Mouse (Mus musculus): Measurements from ENCODE around the gene Fam110a. TPM values are rescaled to one million over a fixed set of nuclear protein-coding genes. Genes with fewer than 3 reads are reported as not detected.
A peak's percentile ranks its signal among the peaks of the same experiment; 100 is the strongest.

Fam110a gene
- polyA plus RNA-seq, 1 experiment, result 29.5 TPM

GRCm38 (mm10) chr2:151973595-151974562, 6.1 kb downstream of the Fam110a start:
- Histone ChIP-seq H3K4me3 (replicated peaks) (peak overlapping the region; percentile 91), H3K27me3 (replicated peaks) (peaks cover 9% of the 10 kb centered on the region), H3K36me3 (replicated peaks; ENCODE audit: low read length) (peaks cover 60% of the 10 kb centered on the region)

GRCm38 (mm10) chr2:151972880-151973594, 7.0 kb downstream of the Fam110a start:
- H3K27me3 ChIP-seq (replicated peaks), result peaks cover 9% of the 10 kb centered on the region
- peak overlapping the region; percentile 91 for H3K4me3 ChIP-seq (replicated peaks)
- peaks cover 63% of the 10 kb centered on the region for H3K36me3 ChIP-seq (replicated peaks; ENCODE audit: low read length)

More at GRCm38 (mm10) chr2:151973595-151974562, 6.1 kb downstream of the Fam110a start:
- Histone ChIP-seq H3K9me3 (no peaks in the 10 kb centered on the region), H3K4me1 (peaks cover 99% of the 10 kb centered on the region)
- TF ChIP-seq GATA1 (IDR thresholded peaks at IDR 0.05; ENCODE audit: borderline replicate concordance, low read length) (no peak), FLI1 (IDR thresholded peaks at IDR 0.05; ENCODE audit: low read length) (no peak)

GRCm38 (mm10) chr2:151971748-151972147, 8.3 kb downstream of the Fam110a start:
- Histone ChIP-seq H3K4me3 (replicated peaks) (no peak overlapping the region), H3K27me3 (replicated peaks) (peaks cover 9% of the 10 kb centered on the region), H3K36me3 (replicated peaks; ENCODE audit: low read length) (peaks cover 56% of the 10 kb centered on the region), H3K4me1 (peaks cover 91% of the 10 kb centered on the region), H3K9me3 (no peaks in the 10 kb centered on the region)
- TF ChIP-seq FLI1 (IDR thresholded peaks at IDR 0.05; ENCODE audit: low read length) (no peak), GATA1 (IDR thresholded peaks at IDR 0.05; ENCODE audit: borderline replicate concordance, low read length) (no peak)

More at GRCm38 (mm10) chr2:151972880-151973594, 7.0 kb downstream of the Fam110a start:
- H3K4me1 ChIP-seq, result peaks cover 99% of the 10 kb centered on the region
- no peaks in the 10 kb centered on the region for H3K9me3 ChIP-seq
- no peak for TF ChIP-seq FLI1 (IDR thresholded peaks at IDR 0.05; ENCODE audit: low read length)
- TF ChIP-seq GATA1 (IDR thresholded peaks at IDR 0.05; ENCODE audit: borderline replicate concordance, low read length), result no peak

- H3K36me3 ChIP-seq (replicated peaks; ENCODE audit: low read length), result peaks cover 48% of the 10 kb centered on the region
- H3K4me1 ChIP-seq, result peaks cover 79% of the 10 kb centered on the region
- H3K4me3 ChIP-seq (replicated peaks), result peak overlapping the region; percentile 3
These were observed 9.5 kb downstream of the Fam110a start for GRCm38 (mm10) chr2:151970191-151971172.

GRCm38 (mm10) chr2:151969396-151969795, 10.6 kb downstream of the Fam110a start:
- TF ChIP-seq FLI1 (IDR thresholded peaks at IDR 0.05; ENCODE audit: low read length) (no peak), GATA1 (IDR thresholded peaks at IDR 0.05; ENCODE audit: borderline replicate concordance, low read length) (no peak)
- Histone ChIP-seq H3K27me3 (replicated peaks) (peaks cover 9% of the 10 kb centered on the region), H3K36me3 (replicated peaks; ENCODE audit: low read length) (peaks cover 48% of the 10 kb centered on the region), H3K4me3 (replicated peaks) (no peak overlapping the region), H3K4me1 (peaks cover 68% of the 10 kb centered on the region), H3K9me3 (no peaks in the 10 kb centered on the region)

More at GRCm38 (mm10) chr2:151970191-151971172, 9.5 kb downstream of the Fam110a start:
- peaks cover 9% of the 10 kb centered on the region for H3K27me3 ChIP-seq (replicated peaks)
- TF ChIP-seq GATA1 (IDR thresholded peaks at IDR 0.05; ENCODE audit: borderline replicate concordance, low read length) (no peak), FLI1 (IDR thresholded peaks at IDR 0.05; ENCODE audit: low read length) (no peak)
- no peaks in the 10 kb centered on the region for H3K9me3 ChIP-seq

- Histone ChIP-seq H3K4me3 (replicated peaks) (no peak overlapping the region), H3K36me3 (replicated peaks; ENCODE audit: low read length) (peaks cover 48% of the 10 kb centered on the region), H3K4me1 (peaks cover 66% of the 10 kb centered on the region), H3K9me3 (no peaks in the 10 kb centered on the region), H3K27me3 (replicated peaks) (peaks cover 9% of the 10 kb centered on the region)
- TF ChIP-seq FLI1 (IDR thresholded peaks at IDR 0.05; ENCODE audit: low read length), result no peak
- no peak for TF ChIP-seq GATA1 (IDR thresholded peaks at IDR 0.05; ENCODE audit: borderline replicate concordance, low read length)
These were observed 11.0 kb downstream of the Fam110a start for GRCm38 (mm10) chr2:151968986-151969385.

- TF ChIP-seq FLI1 (IDR thresholded peaks at IDR 0.05; ENCODE audit: low read length) (no peak), GATA1 (IDR thresholded peaks at IDR 0.05; ENCODE audit: borderline replicate concordance, low read length) (no peak)
- H3K4me3 ChIP-seq (replicated peaks), result no peak overlapping the region
- H3K27me3 ChIP-seq (replicated peaks), result peaks cover 6% of the 10 kb centered on the region
- H3K4me1 ChIP-seq, result peaks cover 63% of the 10 kb centered on the region
- H3K9me3 ChIP-seq, result no peaks in the 10 kb centered on the region
- H3K36me3 ChIP-seq (replicated peaks; ENCODE audit: low read length), result peaks cover 48% of the 10 kb centered on the region
These were observed 11.6 kb downstream of the Fam110a start for GRCm38 (mm10) chr2:151968451-151968850.

GRCm38 (mm10) chr2:151967792-151968191, 12.2 kb downstream of the Fam110a start:
- Histone ChIP-seq H3K4me3 (replicated peaks) (no peak overlapping the region), H3K4me1 (peaks cover 57% of the 10 kb centered on the region)

More at GRCm38 (mm10) chr2:151967792-151968191, 12.2 kb downstream of the Fam110a start:
- no peak for TF ChIP-seq GATA1 (IDR thresholded peaks at IDR 0.05; ENCODE audit: borderline replicate concordance, low read length)
- TF ChIP-seq FLI1 (IDR thresholded peaks at IDR 0.05; ENCODE audit: low read length), result no peak
- peaks cover 48% of the 10 kb centered on the region for H3K36me3 ChIP-seq (replicated peaks; ENCODE audit: low read length)
- H3K27me3 ChIP-seq (replicated peaks), result peaks cover 4% of the 10 kb centered on the region
- H3K9me3 ChIP-seq, result no peaks in the 10 kb centered on the region

All from megakaryocyte, embryonic 14.5 days (primary cell).